Mouse (Mus musculus): Measurements from ENCODE around the gene Slc51b. TPM values are rescaled to one million over a fixed set of nuclear protein-coding genes. Genes with fewer than 3 reads are reported as not detected.

Slc51b gene
- polyA plus RNA-seq, 1 experiment from 2014 or later: not detected

Other genes with a start within 250 kb of the Slc51b start
- gene Parp16, start 227.6 kb downstream of the Slc51b start, polyA plus RNA-seq (2016; fragmentation: Nextera tagmentation; extraction: Ambion mirVana): 7.1 and 7.2 TPM in 2 replicates
- 0.95 and 0.99 TPM in 2 replicates for gene Cilp, start 157.8 kb downstream of the Slc51b start, polyA plus RNA-seq (2016; fragmentation: Nextera tagmentation; extraction: Ambion mirVana)
- gene Clpx, start 128.7 kb downstream of the Slc51b start, polyA plus RNA-seq (2016; fragmentation: Nextera tagmentation; extraction: Ambion mirVana): 56.5 and 59.1 TPM in 2 replicates
- 17.1 and 17.8 TPM in 2 replicates for gene Pdcd7, start 76.9 kb downstream of the Slc51b start, polyA plus RNA-seq (2016; fragmentation: Nextera tagmentation; extraction: Ambion mirVana)
- 0.31 and 0.38 TPM in 2 replicates for gene Ubap1l, start 61.9 kb downstream of the Slc51b start, polyA plus RNA-seq (2016; fragmentation: Nextera tagmentation; extraction: Ambion mirVana)
- gene Kbtbd13, start 31.3 kb downstream of the Slc51b start, polyA plus RNA-seq (2016; fragmentation: Nextera tagmentation; extraction: Ambion mirVana): 1.4 and 1.6 TPM in 2 replicates
- 11.7 and 11.9 TPM in 2 replicates for gene Rasl12, start 24.4 kb downstream of the Slc51b start, polyA plus RNA-seq (2016; fragmentation: Nextera tagmentation; extraction: Ambion mirVana)
- gene Mtfmt, start 12.8 kb upstream of the Slc51b start, polyA plus RNA-seq (2016; fragmentation: Nextera tagmentation; extraction: Ambion mirVana): 23.4 and 25.1 TPM in 2 replicates
- gene Spg21, start 38.0 kb upstream of the Slc51b start, polyA plus RNA-seq (2016; fragmentation: Nextera tagmentation; extraction: Ambion mirVana): 129 and 133 TPM in 2 replicates
- not detected in 2 replicates for gene Ankdd1a, start 97.2 kb upstream of the Slc51b start, polyA plus RNA-seq (2016; fragmentation: Nextera tagmentation; extraction: Ambion mirVana)
- 14.6 TPM in 2 replicates for gene Plekho2, start 157.1 kb upstream of the Slc51b start, polyA plus RNA-seq (2016; fragmentation: Nextera tagmentation; extraction: Ambion mirVana)
- 21.8 and 24.5 TPM in 2 replicates for gene Pif1, start 164.2 kb upstream of the Slc51b start, polyA plus RNA-seq (2016; fragmentation: Nextera tagmentation; extraction: Ambion mirVana)
- gene Rbpms2, start 206.7 kb upstream of the Slc51b start, polyA plus RNA-seq (2016; fragmentation: Nextera tagmentation; extraction: Ambion mirVana): 16.7 and 18.7 TPM in 2 replicates
- gene Oaz2, start 245.0 kb upstream of the Slc51b start, polyA plus RNA-seq (2016; fragmentation: Nextera tagmentation; extraction: Ambion mirVana): 299 TPM in 2 replicates

Data from embryonic facial prominence, embryonic 12.5 days (tissue).